Mouse (Mus musculus): ENCODE measurements around the gene Nudt15. TPM values are rescaled to one million over a fixed set of nuclear protein-coding genes. Genes with fewer than 3 reads are reported as not detected.
"Not testable (repeated sequence)": the region's sequence is repeated elsewhere in the genome, so short reads cannot be mapped to it uniquely, and the experiment has no call there.

The Nudt15 gene
- 1.1 and 1.2 TPM in 2 replicates for polyA plus RNA-seq (2012; rRNA removed)

DNA sequence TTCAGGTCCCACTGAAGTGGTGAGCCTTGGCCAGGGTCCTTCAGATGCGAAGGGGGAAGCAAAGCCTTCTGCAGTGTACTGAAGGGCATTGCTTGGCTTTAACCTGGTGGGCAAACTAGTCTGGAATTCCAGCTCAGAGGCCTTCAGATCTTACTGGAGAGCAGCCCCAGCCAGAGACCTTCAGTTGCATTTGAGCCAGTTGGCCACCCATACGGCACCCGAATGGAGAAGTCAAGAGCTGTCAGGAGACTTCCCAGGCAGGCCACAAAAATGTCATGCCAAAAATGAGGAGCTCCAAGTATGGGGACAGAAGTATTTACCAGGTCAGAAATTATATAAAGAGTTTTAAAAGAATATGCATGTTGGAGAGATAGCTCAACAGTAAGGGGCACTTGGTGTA is at the start of gene Nudt15:
Gene Nudt15, minus strand, starts transcription at position 192 of the 400 bp plus-strand sequence.
- WGBS, result 87% methylated on average over 3 of the region's 3 CpGs
- no peak for DNase-seq (ENCODE audit: low read depth, low spot score)

DNA sequence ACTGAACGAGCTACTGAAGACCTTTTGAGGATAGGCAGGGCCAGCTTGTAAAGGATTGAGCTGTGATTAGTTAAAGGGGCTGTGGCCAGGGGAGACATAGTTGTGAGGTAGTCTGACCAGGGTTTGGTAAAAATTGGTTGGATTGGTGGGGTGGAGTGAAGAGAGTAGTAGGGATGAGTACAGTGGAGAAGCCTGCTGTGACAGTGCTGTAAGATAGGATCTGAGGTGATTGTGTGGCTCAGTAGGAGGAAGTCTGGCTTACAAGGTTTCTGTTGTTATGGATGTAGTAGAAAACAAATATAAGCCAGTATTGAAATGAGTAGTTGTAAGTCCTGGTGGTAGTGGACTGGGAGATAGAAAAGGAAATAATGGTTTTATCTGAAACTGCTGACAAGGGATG is 44.1 kb upstream of the Nudt15 start:
- DNase-seq (ENCODE audit: low read depth, low spot score), result no peak
- WGBS, result 85% methylated on average over 1 of the region's 1 CpGs

DNA sequence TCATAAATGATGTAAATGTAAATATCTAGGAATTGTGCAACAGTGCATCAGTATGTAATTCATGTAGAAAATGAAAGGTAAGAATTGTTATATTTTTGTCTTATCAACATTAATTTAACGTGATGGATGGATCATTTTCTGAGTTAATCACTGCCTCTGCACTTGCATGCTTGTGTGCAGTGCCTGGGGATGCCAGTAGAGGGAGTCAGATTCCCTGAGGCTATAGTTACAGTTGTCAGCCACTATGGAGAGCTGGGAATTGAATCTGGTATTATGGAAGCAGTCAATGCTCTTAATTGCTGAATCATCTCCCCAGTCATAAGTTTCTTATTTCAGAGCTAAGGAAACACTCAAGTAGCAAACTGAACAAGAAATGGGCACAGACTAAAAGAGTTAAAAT is 40.0 kb upstream of the Nudt15 start:
- DNase-seq (ENCODE audit: low read depth, low spot score), result no peak
- WGBS, result 80% methylated on average over 1 of the region's 1 CpGs

DNA sequence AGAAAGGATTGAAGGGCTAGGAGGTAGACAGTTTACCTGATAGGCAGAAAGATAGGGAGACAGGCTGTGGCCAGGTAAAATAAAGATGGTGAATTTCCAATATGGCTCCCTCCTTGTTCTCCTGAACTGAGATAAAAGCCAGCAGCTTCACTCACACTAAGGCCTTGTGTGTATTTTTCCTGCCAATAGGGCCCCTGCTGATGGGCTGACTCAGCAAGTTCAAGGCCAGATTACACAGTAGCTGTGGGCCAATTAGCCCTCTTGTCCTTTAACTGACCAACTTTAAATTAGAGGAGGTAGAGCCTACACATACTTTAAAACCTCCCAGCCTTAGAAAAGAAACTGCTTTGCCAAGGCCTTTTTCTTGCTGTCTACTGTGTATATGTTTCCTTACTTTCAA is 28.3 kb upstream of the Nudt15 start:
- no peak for DNase-seq (ENCODE audit: low read depth, low spot score)

DNA sequence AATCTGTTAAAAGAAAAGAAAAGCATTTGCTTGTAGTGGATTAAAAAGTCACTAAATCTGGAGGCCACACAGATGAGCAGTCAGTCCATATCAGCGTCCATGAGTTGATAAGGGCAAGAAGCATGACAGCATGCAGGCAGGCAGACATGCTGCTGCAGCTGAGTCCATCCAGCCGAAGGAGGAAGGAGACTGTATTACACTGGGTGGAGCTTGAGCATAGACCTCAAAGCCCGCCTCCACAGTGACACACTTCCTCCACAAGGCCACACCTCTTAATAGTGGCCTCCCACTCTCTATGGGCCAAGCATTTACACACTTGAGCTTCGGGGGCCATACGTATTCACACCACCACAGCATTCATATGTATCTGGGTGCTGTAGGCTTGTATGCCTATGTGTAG is 26.0 kb upstream of the Nudt15 start:
- 90% methylated on average over 5 of the region's 5 CpGs for WGBS
- DNase-seq (ENCODE audit: low read depth, low spot score), result no peak

DNA sequence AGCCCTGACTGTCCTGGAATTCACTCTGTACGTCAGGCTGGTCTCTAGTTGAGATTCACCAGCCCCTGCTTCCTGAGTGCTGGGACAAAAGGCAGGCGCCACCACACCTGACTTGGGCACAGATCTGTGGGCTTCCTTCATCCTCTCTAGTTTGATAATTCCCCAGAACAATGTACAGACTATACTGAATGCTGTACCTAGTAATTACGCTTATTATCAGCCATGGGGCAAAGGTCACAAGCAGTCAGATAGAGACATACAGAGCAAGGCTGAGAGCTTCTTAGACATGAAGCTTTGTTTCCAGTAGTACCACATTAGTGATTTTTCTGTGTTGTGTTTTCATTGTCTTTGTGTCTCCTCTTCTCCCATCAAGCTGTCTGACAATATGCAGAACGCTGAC is 23.1 kb upstream of the Nudt15 start:
- WGBS, result 85% methylated on average over 4 of the region's 4 CpGs
- no peak for DNase-seq (ENCODE audit: low read depth, low spot score)

DNA sequence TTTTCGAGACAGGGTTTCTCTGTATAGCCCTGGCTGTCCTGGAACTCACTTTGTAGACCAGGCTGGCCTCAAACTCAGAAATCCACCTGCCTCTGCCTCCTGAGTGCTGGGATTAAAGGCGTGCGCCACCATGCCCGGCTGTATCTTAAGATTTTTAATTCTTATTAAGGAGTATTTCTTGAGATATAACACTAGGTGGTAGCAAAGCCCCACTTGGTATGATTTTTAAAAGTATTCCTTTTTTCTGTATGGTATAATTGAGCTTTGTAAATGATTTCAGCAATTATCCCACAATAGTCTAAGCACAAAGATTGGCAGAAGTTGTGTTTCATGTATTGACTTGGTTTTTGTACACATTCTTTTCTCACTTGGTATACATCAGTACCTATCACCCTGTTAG is 21.8 kb upstream of the Nudt15 start:
- WGBS, result 86% methylated on average over 4 of the region's 4 CpGs
- not testable (repeated sequence) for DNase-seq (ENCODE audit: low read depth, low spot score)

DNA sequence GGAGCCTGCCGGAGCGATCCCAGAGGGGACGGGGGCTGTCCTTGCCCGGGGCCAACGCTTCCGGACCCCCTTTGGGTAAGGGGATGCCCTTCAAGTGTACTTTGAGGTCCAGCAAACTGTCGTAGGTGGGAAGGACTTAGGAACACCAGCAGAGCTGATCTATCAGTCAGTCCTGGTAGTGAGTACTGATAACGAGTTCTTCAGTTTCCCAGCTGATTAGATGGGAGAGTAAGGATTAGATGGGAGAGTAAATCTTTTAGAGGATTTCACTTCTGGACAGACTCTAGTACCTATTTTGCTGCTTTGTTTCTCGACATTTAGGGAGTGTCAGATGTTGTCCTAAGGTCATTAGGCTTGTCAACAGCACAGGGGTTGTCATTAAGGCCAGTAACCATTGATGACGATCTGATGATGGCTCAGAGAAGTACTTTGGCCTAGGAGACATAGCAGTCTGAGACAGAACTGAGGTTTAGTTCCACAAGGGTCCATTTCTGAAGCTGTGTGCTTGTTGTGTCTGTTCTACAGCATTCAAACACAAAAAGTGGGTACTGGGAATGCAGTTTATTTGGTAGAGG is 5.2 kb upstream of the Nudt15 start:
- 0% methylated on average over 10 of the region's 10 CpGs for WGBS
- DNase-seq (ENCODE audit: low read depth, low spot score), result no peak

DNA sequence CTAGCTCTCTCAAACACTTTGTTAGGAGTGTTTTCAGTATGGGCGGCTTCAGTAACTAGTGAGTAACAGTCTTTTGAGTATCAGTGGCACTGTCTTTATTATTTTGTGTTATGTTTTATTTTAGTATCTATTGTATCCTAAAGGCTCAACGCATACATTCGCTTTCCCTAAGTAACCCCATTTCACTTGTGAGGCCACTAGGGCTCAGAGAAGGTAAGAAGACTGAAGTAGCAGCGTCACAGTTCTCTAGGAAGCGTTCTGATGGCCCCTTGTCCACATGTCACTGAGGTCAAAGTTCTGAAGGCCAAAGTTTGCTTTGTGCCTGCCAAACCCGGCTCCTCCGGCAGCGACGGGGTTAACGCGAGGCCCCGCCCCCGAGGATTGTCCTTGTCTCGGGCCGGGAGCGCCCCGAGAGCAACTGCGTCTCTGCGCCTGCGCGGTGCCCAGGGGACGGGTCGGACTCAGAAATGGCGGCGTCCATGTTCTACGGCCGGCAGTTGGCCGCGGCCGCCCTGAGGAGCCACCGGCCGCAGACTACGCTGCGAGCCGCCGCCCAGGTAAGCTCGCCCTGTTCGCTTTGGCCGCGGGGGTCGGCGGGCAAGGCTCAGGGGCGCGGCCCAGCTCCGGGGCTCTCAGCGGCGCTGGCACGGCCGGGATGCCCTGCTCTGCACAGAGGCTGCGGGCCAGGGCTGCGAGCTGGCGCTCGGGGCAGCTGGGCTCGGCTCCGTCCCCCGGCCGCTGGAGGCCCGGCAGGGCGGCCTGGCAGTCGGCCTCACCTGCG is 4.5 kb upstream of the Nudt15 start:
- peak; percentile 83 for DNase-seq (ENCODE audit: low read depth, low spot score)
- WGBS, result 3% methylated on average over 61 of the region's 61 CpGs

DNA sequence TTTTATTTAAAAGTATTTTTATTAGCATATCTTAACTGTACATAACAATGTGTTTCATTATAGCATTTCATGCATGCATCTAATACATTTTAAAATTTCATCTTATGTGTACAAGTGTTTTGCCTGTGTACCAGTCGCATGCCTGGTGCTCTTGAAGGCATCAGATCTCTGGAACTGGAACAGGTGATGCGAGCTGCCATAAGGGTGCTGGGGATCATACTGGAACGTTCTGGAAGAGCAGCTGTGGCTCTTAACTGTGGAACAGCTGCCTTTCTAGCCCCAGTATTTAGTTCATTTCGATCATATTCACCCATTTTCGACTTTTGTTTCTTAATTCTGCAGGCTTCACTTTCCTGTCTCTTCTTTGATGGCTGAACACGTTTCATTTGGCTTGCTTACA is 3.1 kb upstream of the Nudt15 start:
- WGBS, result 85% methylated on average over 6 of the region's 6 CpGs

DNA sequence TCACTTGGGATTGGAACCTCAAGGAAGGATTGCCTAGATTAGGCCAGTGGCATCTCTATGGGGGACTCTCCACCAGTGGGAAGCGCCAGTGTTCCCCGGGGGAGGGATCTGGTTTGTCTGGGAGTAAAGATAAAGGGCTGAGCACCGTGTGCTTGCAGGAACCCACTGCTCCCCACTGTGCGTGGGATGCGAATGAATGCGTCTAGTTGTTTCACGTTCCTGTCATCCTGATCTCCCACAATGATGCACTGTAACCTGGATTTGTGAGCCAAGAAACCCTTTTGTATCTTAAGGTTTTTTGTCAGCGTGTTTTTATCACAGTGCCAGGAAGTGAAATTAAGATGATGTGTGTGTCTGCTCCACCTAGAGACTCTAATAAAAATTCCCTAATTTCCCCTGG is 2.7 kb upstream of the Nudt15 start:
- 72% methylated on average over 8 of the region's 8 CpGs for WGBS
- no peak for DNase-seq (ENCODE audit: low read depth, low spot score)

More for the DNA sequence above, 3.1 kb upstream of the Nudt15 start:
- DNase-seq (ENCODE audit: low read depth, low spot score), result no peak

DNA sequence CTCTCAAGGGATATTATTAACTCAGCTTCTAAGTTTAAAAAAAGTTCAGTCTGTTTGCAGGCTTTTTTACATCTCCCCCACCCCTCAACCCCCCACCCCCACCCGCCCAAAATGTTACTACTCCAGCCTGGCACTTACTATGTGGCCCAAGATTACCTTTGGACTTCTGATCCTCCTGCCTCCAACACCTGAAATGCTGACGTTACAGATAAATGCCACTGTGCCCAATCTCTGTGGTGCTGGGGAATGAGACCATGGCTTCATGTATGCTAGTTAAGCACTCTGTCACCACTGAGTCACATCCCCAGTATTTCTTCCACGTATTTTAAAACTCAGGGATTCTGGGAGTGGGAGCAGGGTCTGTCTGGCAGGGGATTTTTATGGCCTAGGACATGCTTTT is 2.2 kb upstream of the Nudt15 start:
- WGBS, result 40% methylated on average over 3 of the region's 3 CpGs

DNA sequence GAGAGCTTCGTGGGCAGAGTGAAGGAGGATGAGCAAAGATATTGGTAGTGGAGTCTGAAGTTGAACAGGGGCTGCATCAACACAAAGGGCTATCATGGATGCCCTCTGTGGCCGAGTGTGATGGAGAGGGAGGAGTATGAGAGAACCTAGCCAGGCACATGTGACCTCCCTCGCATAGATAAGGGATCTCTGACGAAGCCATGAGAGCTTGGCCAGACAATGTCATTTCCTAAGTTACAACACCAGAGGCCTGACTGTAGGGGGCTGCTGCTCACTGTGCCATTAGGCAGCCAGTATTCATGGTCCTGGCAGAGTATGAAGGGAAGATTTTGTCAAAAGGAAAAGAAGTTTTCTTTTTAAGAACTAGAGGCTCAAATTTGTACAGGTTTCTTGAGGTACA is 1.0 kb downstream of the Nudt15 start:
- no peak for DNase-seq (ENCODE audit: low read depth, low spot score)
- 45% methylated on average over 4 of the region's 4 CpGs for WGBS

More for the DNA sequence above, 2.2 kb upstream of the Nudt15 start:
- DNase-seq (ENCODE audit: low read depth, low spot score), result no peak

DNA sequence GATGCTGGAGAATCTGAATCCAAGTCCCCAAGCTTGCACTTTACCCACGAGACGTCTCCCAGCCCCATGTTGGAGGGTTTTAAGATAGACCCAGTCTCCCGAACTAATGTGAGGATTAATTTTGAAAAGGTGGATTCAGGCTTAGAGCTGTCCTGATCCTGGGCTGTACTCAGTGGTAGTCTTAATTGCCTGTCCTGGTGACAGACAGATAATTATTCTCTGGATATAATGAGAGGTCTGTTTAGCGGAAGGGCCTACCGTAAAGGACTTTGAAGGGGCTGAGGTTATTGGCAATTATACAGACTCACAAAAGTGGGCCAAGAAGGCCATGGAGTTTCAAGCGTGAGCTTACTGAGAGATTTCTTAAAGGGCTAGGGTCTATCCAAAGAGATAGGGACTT is 4.3 kb downstream of the Nudt15 start:
- DNase-seq (ENCODE audit: low read depth, low spot score), result no peak
- 70% methylated on average over 6 of the region's 6 CpGs for WGBS

DNA sequence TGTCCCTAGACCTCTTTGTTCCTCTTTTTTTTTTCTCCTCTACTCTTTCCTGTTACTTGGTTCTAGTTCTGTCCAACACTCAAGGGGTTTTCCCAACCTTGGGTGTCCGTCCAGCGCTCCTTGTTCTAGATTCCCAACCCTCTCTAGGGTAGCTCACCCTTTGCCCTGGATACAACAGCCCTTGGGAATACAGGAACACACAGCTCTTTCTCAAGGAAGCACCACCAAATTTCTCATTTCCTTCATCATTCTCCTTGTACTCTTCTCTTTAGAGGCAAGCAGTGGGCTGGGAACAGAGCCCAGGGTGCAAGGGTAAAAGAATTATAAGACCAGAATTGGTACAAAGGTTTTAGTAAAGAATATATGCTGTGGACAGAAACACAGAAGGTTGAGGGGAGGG is 12.4 kb downstream of the Nudt15 start:
- 71% methylated on average over 2 of the region's 2 CpGs for WGBS
- no peak for DNase-seq (ENCODE audit: low read depth, low spot score)

DNA sequence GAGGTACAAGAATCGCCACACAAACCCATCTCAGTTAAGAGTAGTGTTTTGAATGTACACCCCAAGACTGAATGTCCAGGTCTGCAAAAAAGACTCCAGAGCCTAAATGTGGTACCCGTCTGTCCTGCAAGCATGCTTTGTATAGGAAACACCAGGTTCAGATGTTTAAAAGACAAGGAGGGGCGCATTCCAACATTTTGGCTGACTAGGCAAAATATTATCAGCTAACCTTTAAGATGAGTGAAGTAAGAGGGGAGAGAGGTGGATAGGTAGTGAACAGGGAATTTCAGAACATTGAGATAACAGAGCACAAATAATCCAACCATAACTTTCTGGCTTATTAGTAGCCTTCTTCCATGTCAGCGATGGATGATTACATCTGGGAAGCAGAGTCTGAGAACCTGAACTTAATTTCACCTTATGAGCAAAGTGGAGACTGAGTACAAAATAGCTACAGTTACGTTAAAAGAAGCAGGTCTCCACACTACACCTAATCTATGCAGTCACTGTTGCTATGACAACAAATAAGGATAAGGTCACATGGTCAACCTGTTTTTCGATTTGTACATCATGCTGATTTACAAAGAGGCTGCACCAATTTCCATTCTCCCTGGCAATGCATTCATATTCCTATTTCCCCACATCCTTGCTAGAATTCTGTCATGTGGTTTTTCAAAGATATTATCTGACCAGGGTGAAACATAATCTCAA is 14.1 kb downstream of the Nudt15 start:
- DNase-seq (ENCODE audit: low read depth, low spot score), result no peak
- 68% methylated on average over 6 of the region's 6 CpGs for WGBS

DNA sequence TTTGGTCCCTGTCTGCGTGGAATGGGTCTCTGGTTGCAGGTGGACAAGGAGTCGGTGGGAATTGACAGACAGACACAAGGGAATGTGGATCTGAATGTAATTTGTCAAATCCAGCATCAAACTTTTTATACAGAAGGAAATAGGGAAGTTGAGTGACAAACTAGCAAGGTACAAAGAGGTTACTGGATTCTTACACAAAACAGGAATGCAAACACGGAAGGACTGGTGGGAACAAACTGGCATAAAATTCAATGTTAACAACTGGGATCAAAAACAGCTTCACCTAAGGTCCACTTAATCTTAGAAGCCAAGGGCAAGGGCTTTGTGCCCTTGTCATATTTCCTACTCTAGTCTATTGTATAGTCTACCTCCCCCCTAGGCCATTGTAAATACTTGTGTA is 19.4 kb downstream of the Nudt15 start:
- 89% methylated on average over 3 of the region's 3 CpGs for WGBS

DNA sequence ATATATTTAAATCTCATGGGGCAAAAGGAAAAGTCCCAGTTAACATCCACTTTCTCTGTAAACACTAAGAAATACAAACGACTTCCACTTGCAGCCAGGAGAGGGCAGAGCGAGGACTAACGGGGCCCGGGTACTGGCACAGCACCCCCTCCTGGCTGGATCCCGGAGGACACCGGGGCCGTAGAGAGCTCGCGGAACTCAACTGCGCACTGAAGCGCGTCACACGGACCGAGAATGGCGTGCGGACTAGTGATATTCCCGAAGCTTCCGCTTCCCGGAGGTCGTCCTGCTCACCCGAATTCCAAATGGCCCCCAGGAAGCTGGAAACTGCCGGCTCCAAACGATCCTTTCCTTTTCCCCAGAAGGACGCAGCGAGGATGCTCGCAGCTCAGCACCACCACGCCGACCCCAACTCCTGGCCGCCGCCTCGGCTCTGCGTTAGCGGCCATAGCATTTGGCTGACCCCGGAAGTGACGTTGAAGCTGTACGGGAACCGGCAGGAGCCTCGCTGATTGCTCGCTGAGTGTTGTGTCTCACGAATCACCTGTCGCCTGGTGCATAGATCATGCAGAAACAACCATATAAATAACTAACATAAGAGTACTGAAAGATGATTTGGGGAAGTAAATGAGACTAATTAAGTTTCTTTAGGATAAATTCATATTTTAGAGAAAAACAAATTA is 23.1 kb downstream of the Nudt15 start, which contains the start of gene Sucla2:
Gene Sucla2, plus strand, starts transcription at position 554 of the 683 bp plus-strand sequence.
- WGBS, result under 1% methylated on average over 41 of the region's 41 CpGs
- peak; percentile 84 for DNase-seq (ENCODE audit: low read depth, low spot score)

More for the DNA sequence above, 19.4 kb downstream of the Nudt15 start:
- DNase-seq (ENCODE audit: low read depth, low spot score), result not testable (repeated sequence)

DNA sequence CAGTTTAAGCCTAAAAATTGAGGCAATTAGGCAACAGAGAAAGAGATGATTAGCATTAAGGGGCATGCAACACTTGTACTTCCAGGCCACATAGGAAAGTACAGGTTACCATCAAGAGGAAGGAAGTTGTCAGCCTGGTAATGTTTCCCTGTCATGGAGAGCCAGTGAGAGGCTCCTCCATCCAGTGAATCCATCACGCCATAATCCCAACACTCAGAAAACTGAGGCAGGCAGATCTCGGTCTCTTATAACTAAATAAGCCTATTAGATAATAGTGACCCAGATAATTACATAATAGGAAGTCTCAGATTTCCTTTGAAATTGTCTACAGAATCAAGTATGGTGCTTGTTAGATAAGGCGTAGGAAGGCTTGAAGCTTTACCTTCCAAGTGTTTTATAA is 23.9 kb downstream of the Nudt15 start:
- DNase-seq (ENCODE audit: low read depth, low spot score), result no peak

DNA sequence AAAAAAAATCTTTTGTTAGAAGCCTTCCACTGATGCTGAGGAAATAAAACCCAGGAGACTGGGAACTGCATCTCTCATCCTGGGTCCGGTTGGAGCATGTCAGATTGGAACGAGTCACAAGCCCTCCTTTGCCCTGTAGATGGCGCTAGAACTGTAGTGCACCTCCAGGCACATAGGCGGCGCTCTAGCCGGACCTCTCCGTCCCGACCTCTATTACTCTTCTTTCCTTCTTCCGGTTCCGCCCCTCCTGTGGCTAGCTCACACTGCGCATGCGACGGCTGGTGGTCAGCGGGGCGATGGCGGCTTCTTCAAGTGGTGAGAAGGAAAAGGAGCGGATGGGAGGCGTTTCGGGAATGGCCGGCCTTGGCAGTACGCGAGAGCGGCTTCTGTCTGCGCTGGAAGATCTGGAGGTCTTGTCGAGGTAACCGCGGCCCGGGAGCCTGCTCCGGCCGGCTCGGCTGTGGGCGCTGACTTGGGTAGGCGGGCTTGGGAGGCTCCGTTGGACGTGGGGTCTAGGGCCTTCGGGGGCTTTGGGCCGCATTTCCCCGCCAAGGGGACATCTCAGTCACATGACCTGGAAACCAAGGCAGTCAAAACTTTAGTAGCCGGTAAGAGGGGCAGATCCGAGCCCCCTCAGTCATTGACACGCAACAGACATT is 38.1 kb downstream of the Nudt15 start, which contains the start of gene Med4:
Gene Med4, plus strand, starts transcription at position 261 of the 659 bp plus-strand sequence.
- DNase-seq (ENCODE audit: low read depth, low spot score), result peak; percentile 83
- 1% methylated on average over 41 of the region's 41 CpGs for WGBS

More for the DNA sequence above, 23.9 kb downstream of the Nudt15 start:
- WGBS, result 74% methylated on average over 3 of the region's 3 CpGs
